Mouse (Mus musculus) liver, postnatal 0 days (tissue): ENCODE measurements around the gene Ehd3.

Source experiments
- CTCF ChIP-seq: sonication (generic); IDR thresholded peaks from 2 replicates; pipeline ENCODE4 v1.5.1; 2016; ENCODE audit warnings: antibody characterized with exemption, low read depth
- EP300 ChIP-seq: IDR thresholded peaks from 2 replicates; pipeline ENCODE4 v1.6.1; 2016; ENCODE audit warnings: antibody characterized with exemption, low read depth, mild to moderate bottlenecking

DNA sequence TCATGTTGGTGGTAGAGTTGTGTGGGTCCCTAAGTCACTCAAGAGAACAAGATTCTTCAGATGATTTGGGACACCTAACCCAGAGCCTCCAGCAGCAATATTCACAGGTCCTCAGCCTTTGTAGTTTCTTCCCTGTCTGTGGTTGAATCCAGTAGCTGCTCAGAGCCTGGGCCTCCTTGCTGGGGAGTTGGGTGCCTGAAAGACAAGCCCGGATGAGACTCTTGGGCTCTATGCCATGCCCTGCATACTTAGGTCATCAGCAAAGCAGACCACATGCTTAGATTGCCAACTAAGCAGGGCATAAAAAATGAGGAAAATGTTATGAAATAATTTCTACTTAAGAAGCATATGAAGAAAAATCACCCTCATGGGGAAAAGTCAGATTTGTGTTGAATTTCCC, 6.9 kb downstream of the Ehd3 start:
- TF ChIP-seq CTCF (no peak), EP300 (no peak)
